Mouse (Mus musculus): ENCODE data around the gene Vars. TPM values are rescaled to one million over a fixed set of nuclear protein-coding genes. Genes with fewer than 3 reads are reported as not detected.

Vars gene
- polyA plus RNA-seq, 1 experiment: 182 TPM

DNA sequence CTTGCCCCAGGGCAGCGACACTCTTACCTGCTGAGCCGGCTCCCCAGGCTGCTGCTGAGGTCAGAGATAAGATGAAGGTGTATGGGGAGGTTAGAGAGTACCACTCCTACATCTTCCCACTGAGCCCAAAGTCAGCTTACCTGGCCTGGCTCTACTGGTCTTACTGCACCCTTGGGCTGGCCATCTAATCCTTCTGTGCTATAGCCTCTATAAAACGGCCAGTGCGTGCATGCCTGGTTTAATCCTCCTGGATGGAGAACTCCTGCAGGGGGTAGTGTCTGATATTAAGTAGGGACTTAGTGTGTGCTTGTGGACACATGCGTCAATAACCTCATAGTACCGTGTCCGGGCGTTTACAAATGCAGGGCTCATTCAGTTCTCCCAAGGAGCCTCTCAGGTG lies 19.8 kb downstream of the Vars start:
- peaks cover 6% of the 10 kb centered on the region for H3K36me3 ChIP-seq (ENCODE audit: control insufficient read depth, insufficient read depth, low read length)
- no peak overlapping the region for H3K4me3 ChIP-seq (ENCODE audit: low read depth, low read length)
- 91% methylated on average over 8 of the region's 8 CpGs for WGBS
- H3K27ac ChIP-seq (ENCODE audit: insufficient read depth, low read depth, low read length): no peak overlapping the region
- H3K27me3 ChIP-seq (ENCODE audit: control insufficient read depth, insufficient read depth, low read length): no peaks in the 10 kb centered on the region
- peaks cover 46% of the 10 kb centered on the region for H3K4me1 ChIP-seq (ENCODE audit: control insufficient read depth, insufficient read depth, insufficient read length, low read length)
- TF ChIP-seq CTCF (IDR thresholded peaks at IDR 0.05; ENCODE audit: extremely low read depth, insufficient read length, insufficient replicate concordance, low read depth, low read length) (no peak), POLR2A (IDR thresholded peaks at IDR 0.05; ENCODE audit: low read depth, low read length) (no peak)

DNA sequence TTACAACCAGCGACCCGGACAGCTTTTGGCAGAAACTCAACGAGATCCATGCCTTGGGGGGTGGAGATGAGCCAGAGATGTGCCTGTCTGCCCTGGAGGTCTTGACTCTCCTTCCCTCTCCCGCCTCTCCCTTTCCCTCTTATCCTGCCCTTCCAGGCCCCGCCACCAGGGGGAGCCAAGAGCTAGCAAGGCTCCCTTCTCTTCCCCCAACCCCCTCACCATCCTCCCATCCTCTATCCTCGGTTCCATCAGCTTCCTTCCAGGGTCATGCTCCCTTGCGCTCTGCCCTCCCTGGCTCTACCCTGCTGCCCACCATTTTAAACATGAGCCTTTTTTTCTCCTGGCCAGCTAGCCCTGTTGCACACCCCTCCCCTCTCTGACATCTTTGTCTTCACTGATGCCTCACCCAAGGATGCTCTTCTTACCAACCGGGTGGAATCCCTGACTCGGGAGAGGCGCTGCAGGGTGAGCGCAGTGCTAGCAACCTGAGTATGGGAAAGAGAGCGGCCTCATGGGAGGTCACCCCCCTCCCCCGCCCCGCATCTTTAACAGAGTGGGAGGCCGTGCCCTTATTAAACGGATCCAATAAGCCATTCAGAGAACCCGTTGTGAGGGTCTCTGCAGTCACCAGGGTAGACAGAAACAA lies 20.5 kb downstream of the Vars start:
- no peaks in the 10 kb centered on the region for H3K27me3 ChIP-seq (ENCODE audit: control insufficient read depth, insufficient read depth, low read length)
- no peaks in the 10 kb centered on the region for H3K36me3 ChIP-seq (ENCODE audit: control insufficient read depth, insufficient read depth, low read length)
- 22% methylated on average over 17 of the region's 17 CpGs for whole genome bisulfite sequencing
- peaks cover 43% of the 10 kb centered on the region for H3K4me1 ChIP-seq (ENCODE audit: control insufficient read depth, insufficient read depth, insufficient read length, low read length)
- TF ChIP-seq CTCF (IDR thresholded peaks at IDR 0.05; ENCODE audit: extremely low read depth, insufficient read length, insufficient replicate concordance, low read depth, low read length): peak; percentile 99
- no peak for TF ChIP-seq POLR2A (IDR thresholded peaks at IDR 0.05; ENCODE audit: low read depth, low read length)
- H3K27ac ChIP-seq (ENCODE audit: insufficient read depth, low read depth, low read length): peak overlapping the region; percentile 55
- H3K4me3 ChIP-seq (ENCODE audit: low read depth, low read length): no peak overlapping the region

DNA sequence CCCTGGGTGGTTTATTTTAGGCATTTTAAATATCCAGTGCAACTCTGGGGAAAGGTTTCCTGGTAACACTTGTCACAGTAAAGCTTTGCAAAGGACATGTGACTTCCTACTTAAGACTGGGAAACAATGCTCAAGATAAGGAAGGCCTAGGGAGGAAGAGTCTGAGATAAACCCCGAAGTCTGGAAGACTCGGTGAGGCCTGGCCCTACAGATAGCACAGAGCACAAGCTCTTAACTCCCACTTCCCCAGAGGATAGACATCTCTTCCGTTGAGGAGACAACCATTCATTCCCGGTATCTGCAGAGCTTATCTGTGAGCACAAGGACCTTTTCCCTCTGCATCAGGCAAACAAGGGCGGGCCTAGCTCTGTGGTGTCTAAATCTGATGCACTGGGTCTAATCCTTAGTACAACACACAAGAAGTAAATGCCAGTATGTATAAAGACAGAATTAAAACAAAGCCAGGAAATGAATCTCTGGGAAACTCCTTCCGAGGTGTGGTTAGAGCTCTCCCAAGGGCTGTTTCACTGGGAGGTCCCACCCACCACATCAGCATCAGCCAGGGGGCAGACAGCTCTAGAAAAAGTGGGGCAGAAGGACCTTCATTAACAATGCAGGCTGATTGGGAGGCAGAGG lies 21.2 kb downstream of the Vars start:
- Histone ChIP-seq H3K27ac (ENCODE audit: insufficient read depth, low read depth, low read length) (peak overlapping the region; percentile 55), H3K27me3 (ENCODE audit: control insufficient read depth, insufficient read depth, low read length) (no peaks in the 10 kb centered on the region), H3K4me1 (ENCODE audit: control insufficient read depth, insufficient read depth, insufficient read length, low read length) (peaks cover 36% of the 10 kb centered on the region), H3K4me3 (ENCODE audit: low read depth, low read length) (no peak overlapping the region), H3K36me3 (ENCODE audit: control insufficient read depth, insufficient read depth, low read length) (no peaks in the 10 kb centered on the region)
- WGBS: 35% methylated on average over 6 of the region's 6 CpGs
- TF ChIP-seq POLR2A (IDR thresholded peaks at IDR 0.05; ENCODE audit: low read depth, low read length) (no peak), CTCF (IDR thresholded peaks at IDR 0.05; ENCODE audit: extremely low read depth, insufficient read length, insufficient replicate concordance, low read depth, low read length) (no peak)

DNA sequence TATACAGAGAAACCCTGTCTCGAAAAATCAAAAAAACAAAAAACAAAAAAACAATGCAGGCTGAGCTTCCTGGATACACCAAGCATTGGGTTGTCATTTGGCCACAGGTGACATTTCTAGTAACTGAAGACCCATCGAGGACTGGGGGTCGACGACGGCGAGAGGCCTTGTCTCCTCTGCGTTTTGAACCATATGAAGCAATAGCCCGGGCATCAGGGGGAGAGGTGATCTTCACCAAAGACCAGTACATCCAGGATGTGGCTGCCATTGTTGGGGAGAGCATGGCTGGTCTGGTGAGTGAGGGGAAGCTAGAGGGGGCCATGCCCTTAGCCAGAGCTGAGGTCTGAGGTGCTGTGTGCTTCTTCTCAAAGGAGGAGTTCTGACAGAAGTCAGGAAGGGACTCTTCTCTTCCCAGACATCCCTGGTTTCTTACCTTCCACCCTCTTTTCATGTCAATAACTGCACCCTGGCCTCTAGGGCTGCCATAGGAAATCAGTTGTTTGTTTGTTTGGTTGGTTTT lies 21.8 kb downstream of the Vars start:
- no peaks in the 10 kb centered on the region for H3K36me3 ChIP-seq (ENCODE audit: control insufficient read depth, insufficient read depth, low read length)
- H3K27me3 ChIP-seq (ENCODE audit: control insufficient read depth, insufficient read depth, low read length): no peaks in the 10 kb centered on the region
- peak overlapping the region; percentile 55; the same call in 1 of the 2 replicates for H3K27ac ChIP-seq (ENCODE audit: insufficient read depth, low read depth, low read length)
- no peak overlapping the region for H3K4me3 ChIP-seq (ENCODE audit: low read depth, low read length)
- no peak for TF ChIP-seq CTCF (IDR thresholded peaks at IDR 0.05; ENCODE audit: extremely low read depth, insufficient read length, insufficient replicate concordance, low read depth, low read length)
- no peak for TF ChIP-seq POLR2A (IDR thresholded peaks at IDR 0.05; ENCODE audit: low read depth, low read length)
- WGBS: 94% methylated on average over 8 of the region's 8 CpGs
- H3K4me1 ChIP-seq (ENCODE audit: control insufficient read depth, insufficient read depth, insufficient read length, low read length): peaks cover 31% of the 10 kb centered on the region

DNA sequence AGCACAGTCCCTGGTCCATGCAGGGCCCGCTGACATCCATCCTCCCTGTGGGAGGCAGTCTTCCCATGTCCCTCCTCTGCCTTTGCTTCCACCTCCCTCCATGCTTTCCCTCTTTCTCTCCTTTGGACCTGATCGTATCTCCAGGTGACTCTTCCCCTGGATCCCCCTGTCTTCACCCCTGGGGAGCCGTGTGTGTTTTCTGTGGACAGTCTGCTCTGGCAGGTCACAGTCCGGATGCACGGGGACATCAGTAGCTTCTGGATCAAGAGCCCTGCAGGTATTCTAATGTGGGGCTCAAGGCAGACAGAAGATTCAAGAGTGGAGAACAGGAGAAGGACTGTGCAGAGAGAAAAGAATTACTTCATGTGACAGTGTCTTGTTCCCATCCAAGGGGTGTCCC lies 22.4 kb downstream of the Vars start:
- H3K27ac ChIP-seq (ENCODE audit: insufficient read depth, low read depth, low read length): peak overlapping the region; percentile 84

DNA sequence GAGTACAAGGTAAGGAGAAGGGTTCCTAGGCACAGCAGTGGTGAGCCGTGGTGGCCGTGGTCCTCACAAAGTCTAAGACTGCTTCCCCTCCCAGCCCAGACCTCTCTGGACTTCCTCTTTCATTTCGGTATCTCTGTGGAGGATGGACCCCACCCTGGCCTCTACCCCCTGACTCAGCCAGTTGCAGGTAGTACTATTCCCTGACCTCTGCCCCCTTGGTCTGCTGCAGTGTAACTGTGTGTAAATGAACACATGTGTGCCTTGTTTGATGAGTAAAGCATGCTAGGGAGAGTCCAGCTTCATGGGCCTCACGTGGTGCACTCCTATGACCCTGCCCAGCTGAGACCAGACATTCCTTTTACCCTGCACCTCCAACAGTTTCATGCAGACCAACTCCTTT lies 23.0 kb downstream of the Vars start:
- 30% methylated on average over 4 of the region's 4 CpGs for WGBS
- Histone ChIP-seq H3K27ac (ENCODE audit: insufficient read depth, low read depth, low read length) (peak overlapping the region; percentile 84), H3K36me3 (ENCODE audit: control insufficient read depth, insufficient read depth, low read length) (no peaks in the 10 kb centered on the region), H3K4me3 (ENCODE audit: low read depth, low read length) (no peak overlapping the region), H3K27me3 (ENCODE audit: control insufficient read depth, insufficient read depth, low read length) (no peaks in the 10 kb centered on the region), H3K4me1 (ENCODE audit: control insufficient read depth, insufficient read depth, insufficient read length, low read length) (peaks cover 25% of the 10 kb centered on the region)
- TF ChIP-seq CTCF (IDR thresholded peaks at IDR 0.05; ENCODE audit: extremely low read depth, insufficient read length, insufficient replicate concordance, low read depth, low read length) (no peak), POLR2A (IDR thresholded peaks at IDR 0.05; ENCODE audit: low read depth, low read length) (peak; percentile 29; the same call in 1 of the 2 replicates)

More for the DNA sequence above, 22.4 kb downstream of the Vars start:
- Histone ChIP-seq H3K4me1 (ENCODE audit: control insufficient read depth, insufficient read depth, insufficient read length, low read length) (peaks cover 29% of the 10 kb centered on the region), H3K4me3 (ENCODE audit: low read depth, low read length) (no peak overlapping the region), H3K36me3 (ENCODE audit: control insufficient read depth, insufficient read depth, low read length) (no peaks in the 10 kb centered on the region), H3K27me3 (ENCODE audit: control insufficient read depth, insufficient read depth, low read length) (no peaks in the 10 kb centered on the region)
- no peak for TF ChIP-seq POLR2A (IDR thresholded peaks at IDR 0.05; ENCODE audit: low read depth, low read length)
- TF ChIP-seq CTCF (IDR thresholded peaks at IDR 0.05; ENCODE audit: extremely low read depth, insufficient read length, insufficient replicate concordance, low read depth, low read length): no peak
- WGBS: 80% methylated on average over 5 of the region's 5 CpGs

DNA sequence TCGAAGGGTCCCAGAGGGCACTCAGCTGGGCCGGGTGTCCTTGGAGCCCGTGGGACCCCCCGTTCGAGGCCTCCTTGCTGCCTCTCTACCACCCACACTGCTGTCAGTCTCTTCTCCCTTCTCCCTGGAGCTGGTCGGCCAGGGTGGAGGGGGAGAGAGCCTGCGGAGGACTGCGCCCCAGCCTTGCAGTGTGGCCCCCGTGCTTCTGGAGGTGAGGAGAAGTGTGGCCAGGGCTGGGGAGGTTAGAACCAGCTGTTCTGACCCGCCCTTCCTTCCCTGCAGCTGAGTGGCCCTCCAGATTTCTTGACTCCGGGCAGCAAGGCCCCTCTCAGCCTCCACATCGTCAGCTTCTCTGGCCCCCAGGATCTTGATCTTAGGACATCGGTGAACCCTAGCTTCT lies 23.5 kb downstream of the Vars start:
- no peak overlapping the region for H3K4me3 ChIP-seq (ENCODE audit: low read depth, low read length)
- peaks cover 25% of the 10 kb centered on the region for H3K4me1 ChIP-seq (ENCODE audit: control insufficient read depth, insufficient read depth, insufficient read length, low read length)
- H3K27ac ChIP-seq (ENCODE audit: insufficient read depth, low read depth, low read length): no peak overlapping the region
- no peaks in the 10 kb centered on the region for H3K36me3 ChIP-seq (ENCODE audit: control insufficient read depth, insufficient read depth, low read length)
- TF ChIP-seq POLR2A (IDR thresholded peaks at IDR 0.05; ENCODE audit: low read depth, low read length) (no peak), CTCF (IDR thresholded peaks at IDR 0.05; ENCODE audit: extremely low read depth, insufficient read length, insufficient replicate concordance, low read depth, low read length) (no peak)
- WGBS: 74% methylated on average over 13 of the region's 13 CpGs
- no peaks in the 10 kb centered on the region for H3K27me3 ChIP-seq (ENCODE audit: control insufficient read depth, insufficient read depth, low read length)

All from small intestine, adult 2 months (tissue).